In genomic region chr16:96026256-96026655, GRCm38 (mm10) we compare ENCODE assay signal across 32 mouse cellular contexts.
"Had no signal": no experiment of that assay in that cellular context is flagged by ENCODE, and none has a peak within 500 bp of the region (broad histone marks: within the 10 kb centered on the region; RNA-seq: fewer than 3 reads in every experiment).

No protein-coding gene starts in this region.

- H3K4me3 ChIP-seq: limb, embryonic 10.5 days; limb, embryonic 12.5 days; limb, embryonic 13.5 days; limb, embryonic 15.5 days; liver, embryonic 12.5 days; liver, embryonic 13.5 days; liver, embryonic 15.5 days; lung, embryonic 15.5 days; megakaryocyte, embryonic 14.5 days; midbrain, embryonic 10.5 days; midbrain, embryonic 12.5 days; midbrain, embryonic 13.5 days; midbrain, embryonic 15.5 days; myocyte; neural tube, embryonic 12.5 days had no signal

- H3K9ac ChIP-seq: limb, embryonic 12.5 days; limb, embryonic 13.5 days; limb, embryonic 15.5 days; liver, embryonic 12.5 days; liver, embryonic 13.5 days; liver, embryonic 14.5 days; liver, embryonic 15.5 days; liver, postnatal 0 days; lung, embryonic 14.5 days; lung, embryonic 15.5 days; midbrain, embryonic 12.5 days; midbrain, embryonic 13.5 days; midbrain, embryonic 15.5 days; neural tube, embryonic 12.5 days had no signal

- H3K27me3 ChIP-seq: limb, embryonic 12.5 days; limb, embryonic 13.5 days; limb, embryonic 15.5 days; liver, embryonic 12.5 days; liver, embryonic 13.5 days; liver, embryonic 15.5 days; lung, embryonic 15.5 days; megakaryocyte, embryonic 14.5 days; midbrain, embryonic 12.5 days; midbrain, embryonic 13.5 days; midbrain, embryonic 15.5 days; neural tube, embryonic 12.5 days had no signal

- H3K9me3 ChIP-seq: limb, embryonic 10.5 days; limb, embryonic 12.5 days; limb, embryonic 13.5 days; limb, embryonic 15.5 days; liver, embryonic 12.5 days; liver, embryonic 13.5 days; liver, embryonic 15.5 days; lung, embryonic 15.5 days; megakaryocyte, embryonic 14.5 days; midbrain, embryonic 10.5 days; midbrain, embryonic 12.5 days; midbrain, embryonic 13.5 days; midbrain, embryonic 15.5 days; neural tube, embryonic 12.5 days had no signal

- DNase-seq: left cerebral cortex, postnatal 4 days; liver; liver, embryonic 13.5 days; liver, postnatal 0 days; lung, adult 18-20 months; lung, adult 2 months; lung, embryonic 14.5 days; lung, postnatal 10 days; lung, postnatal 14 days; lung, postnatal 36 days; lung, postnatal 4 days; midbrain, embryonic 14.5 days had no signal

- ATAC-seq: liver, embryonic 12.5 days; liver, postnatal 0 days; lung, postnatal 0 days; midbrain, embryonic 13.5 days; midbrain, embryonic 15.5 days; midbrain, embryonic 16.5 days had no signal

- H3K4me2 ChIP-seq: limb, embryonic 12.5 days; limb, embryonic 13.5 days; limb, embryonic 15.5 days; liver, embryonic 11.5 days; liver, embryonic 12.5 days; liver, embryonic 13.5 days; liver, embryonic 15.5 days; lung, embryonic 14.5 days; lung, embryonic 15.5 days; midbrain, embryonic 11.5 days; midbrain, embryonic 12.5 days; midbrain, embryonic 13.5 days; midbrain, embryonic 15.5 days; neural tube, embryonic 12.5 days had no signal

- H3K27ac ChIP-seq: limb, embryonic 10.5 days; limb, embryonic 12.5 days; limb, embryonic 13.5 days; limb, embryonic 15.5 days; liver, embryonic 12.5 days; liver, embryonic 13.5 days; liver, embryonic 14.5 days; liver, embryonic 15.5 days; lung, embryonic 15.5 days; macrophage; midbrain, embryonic 10.5 days; midbrain, embryonic 12.5 days; midbrain, embryonic 13.5 days; midbrain, embryonic 15.5 days; neural tube, embryonic 12.5 days had no signal

- H3K4me1 ChIP-seq: limb, embryonic 10.5 days; limb, embryonic 12.5 days; limb, embryonic 13.5 days; limb, embryonic 15.5 days; liver, embryonic 12.5 days; liver, embryonic 13.5 days; liver, embryonic 15.5 days; lung, embryonic 15.5 days; midbrain, embryonic 10.5 days; midbrain, embryonic 12.5 days; midbrain, embryonic 13.5 days; midbrain, embryonic 15.5 days; neural tube, embryonic 12.5 days had no signal
